Mouse (Mus musculus): ENCODE results near the gene Sash1.

Gene Sash1

DNA sequence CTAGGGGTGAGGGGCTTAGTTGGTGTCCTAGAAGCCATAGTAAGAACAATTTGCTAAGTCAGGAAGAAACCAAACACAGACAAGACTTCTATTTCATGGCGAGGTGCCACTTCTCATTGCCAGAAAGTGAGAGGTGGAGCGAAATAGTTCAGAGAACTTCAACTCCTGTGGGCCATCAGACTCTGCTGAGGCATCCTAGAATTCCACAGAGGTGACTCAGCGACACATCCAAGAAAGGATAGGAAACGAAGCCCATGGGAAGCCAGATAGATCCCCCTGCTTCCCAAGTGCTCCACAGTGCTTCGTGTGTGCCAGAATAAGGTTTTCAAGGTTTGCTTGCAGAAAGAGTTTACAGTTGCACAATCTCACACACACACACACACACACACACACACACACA is 209.1 kb downstream of the Sash1 start:
- DNase-seq (ENCODE audit: low read depth): peak; percentile 46

Data from NIH3T3 (cell line).